Mouse (Mus musculus) cerebellum, postnatal 10 days (tissue): ENCODE measurements at regions not wholly inside any gene's neighbourhood (a gene's known extent, or its start where the extent isn't known, plus 50 kb on each side); places are given as distances from the start of the nearest gene placed in this dataset.

Source experiments
- DNase-seq, 2 experiments: peaks; one replicate each; pipeline ENCODE4 v3.0.0; 2021; ENCODE audit warnings: mixed read lengths in 2 of 2

DNA sequence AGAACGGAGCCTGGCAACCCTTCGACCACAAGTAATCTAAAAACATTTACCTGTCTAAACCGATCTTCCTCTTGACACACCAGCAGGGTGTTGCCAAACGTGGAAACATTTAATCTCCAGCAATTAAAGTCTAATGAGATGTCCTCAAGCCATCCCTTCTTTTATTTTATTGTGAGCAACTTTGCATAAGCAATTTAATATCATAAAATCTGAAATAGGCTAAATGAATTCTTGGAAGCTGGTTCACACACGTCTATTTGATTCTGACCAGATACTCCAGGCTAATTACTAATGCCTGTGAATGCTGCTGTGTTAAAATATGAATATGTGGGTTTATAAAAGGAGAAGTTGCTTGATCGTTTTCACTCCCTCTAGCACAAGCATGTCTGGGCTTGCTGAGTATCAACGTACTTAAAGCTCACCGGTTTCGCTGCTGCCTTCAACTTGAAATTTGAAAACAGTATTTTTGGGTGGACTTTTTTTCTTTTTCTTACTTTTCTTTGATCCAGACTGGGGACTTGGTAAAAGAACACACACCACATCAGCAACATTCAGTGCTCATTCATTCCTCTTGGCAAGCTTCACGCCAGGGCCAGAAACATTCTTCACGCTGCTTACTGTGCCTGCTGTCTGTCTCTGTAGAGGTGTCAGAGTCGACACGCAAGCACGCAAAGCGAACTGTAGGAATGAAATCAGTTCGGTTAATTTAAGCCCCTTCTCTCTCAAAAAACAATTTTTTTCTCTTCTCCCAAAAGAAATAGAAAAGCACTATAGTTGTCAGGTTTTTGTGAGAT lies 194.4 kb downstream of the Npr3 start:
- DNase-seq, result peak; percentile 4 to 10

DNA sequence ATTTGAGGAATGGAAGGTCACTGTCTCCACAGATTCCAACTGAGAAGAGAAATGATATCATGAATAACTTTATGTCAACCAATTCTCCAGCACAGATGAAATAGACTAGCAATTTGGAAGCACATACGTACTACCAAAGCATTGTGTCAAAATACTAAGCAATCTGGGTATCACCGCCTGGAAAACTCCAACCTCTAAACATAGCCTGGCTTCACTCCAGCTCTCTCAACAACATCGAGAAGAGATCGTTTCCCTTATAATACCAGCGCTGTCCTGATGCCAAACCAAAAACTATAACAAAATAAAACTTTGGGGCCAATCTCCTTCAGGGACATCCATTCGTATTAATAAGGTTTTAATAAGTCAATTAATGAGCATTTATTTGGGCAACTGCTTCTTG lies 205.8 kb downstream of the Npr3 start:
- DNase-seq, result peak in 1 of 2 experiments; percentile 5

DNA sequence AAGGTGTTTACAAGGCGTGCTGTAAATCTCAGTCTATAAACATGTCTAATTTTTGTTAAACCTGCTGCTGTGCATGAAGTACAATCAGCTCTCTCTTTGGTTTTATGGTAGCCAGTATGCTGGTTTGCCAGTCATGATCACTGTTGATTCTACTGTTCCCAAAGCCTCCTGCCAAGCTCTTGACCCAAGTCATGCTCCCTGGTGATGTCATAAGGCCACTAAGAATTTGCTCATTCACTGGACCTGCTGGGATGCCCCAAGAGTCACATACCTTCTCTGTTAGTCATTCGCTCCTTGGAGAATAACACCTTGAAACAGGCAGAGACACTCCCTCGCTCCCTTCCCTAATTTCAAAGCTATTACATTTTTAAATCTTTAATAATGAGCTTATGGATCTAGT lies 207.2 kb downstream of the Npr3 start:
- no peak for DNase-seq

DNA sequence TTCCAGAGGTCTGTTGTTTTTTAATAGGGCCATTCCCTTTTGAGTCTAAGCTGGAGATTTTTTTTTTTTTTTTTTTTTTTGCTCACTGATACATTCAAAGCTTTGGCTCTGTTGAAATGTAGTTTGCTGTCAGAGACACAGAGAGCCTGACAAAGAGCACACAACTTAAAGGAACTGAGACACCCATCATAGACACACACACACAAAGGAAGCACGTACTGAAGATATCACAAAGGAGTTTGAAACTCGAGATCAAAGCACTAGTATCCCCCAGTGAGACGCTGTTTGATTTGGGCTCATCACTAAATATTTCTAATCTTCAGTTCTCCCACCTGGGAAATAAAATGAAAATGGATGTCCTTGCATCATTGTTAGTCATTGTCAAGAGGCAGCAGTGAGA lies 210.0 kb downstream of the Npr3 start:
- no peak for DNase-seq

DNA sequence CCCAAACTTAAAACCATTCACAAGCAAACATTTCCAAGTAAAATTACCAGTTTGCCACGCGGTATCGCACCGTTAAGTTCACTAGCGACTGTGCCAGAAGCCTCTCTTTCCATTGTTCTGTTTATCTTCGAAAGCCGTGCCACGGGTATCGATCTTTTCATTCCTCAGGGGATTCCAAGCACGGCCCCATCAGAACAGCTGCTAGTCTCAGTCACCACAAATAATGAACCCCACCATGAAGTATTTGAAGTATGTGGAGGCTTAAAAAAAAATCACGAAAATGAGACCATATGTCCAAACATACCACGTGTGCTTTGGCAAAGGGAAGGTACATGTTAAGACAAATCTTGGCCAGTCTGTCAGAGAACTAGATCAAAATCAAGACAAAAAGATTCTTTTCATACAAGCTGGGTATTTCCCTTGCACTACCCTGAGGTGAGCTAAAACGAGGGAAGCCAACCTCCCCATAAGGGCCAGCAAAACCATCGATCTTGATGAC lies 213.3 kb downstream of the Npr3 start:
- no peak for DNase-seq

DNA sequence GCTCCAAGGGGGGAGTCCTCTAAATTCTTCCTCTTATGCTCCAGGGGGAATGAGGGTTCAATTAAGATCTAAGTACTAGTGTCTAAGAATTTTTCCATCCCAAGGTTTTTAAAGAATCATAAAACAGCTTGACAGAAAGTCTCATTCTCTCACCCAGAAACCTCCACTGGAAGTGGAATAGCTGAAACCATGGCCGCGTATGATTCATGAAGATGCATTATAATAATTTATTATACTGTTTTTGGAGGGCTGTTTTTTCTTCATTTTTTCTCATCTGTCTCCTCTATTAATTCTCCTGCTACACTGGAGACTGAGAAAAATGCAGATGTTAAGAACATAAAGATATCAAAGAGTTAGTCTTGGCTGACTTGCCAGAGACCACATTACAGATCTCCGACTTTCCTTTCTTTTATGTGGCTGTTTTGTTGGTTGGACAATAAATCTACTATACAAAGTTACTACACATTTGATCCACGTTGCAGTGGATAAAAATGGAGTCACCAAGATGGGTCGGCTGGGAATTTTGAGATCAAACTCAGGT lies 242.2 kb downstream of the Npr3 start:
- DNase-seq, result no peak

DNA sequence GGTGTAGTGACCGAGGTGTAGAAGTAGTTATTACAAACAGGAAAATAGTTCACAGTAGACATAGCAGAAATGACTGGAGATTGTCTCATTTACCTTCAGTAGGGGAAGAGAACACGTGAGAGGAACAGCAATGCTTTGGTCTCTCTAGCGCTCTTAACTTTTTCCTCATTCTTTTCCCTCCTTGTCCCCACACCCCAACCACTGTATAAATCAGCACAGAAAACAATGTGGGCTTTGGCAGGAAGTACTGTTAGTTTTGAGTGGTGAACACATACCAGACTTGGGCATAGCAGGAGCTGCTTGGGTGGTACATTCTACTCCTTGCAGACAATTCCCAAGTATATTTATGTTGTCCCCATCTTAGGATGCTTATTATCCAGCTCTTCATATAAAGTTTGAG lies 251.9 kb downstream of the Npr3 start:
- DNase-seq, result no peak

DNA sequence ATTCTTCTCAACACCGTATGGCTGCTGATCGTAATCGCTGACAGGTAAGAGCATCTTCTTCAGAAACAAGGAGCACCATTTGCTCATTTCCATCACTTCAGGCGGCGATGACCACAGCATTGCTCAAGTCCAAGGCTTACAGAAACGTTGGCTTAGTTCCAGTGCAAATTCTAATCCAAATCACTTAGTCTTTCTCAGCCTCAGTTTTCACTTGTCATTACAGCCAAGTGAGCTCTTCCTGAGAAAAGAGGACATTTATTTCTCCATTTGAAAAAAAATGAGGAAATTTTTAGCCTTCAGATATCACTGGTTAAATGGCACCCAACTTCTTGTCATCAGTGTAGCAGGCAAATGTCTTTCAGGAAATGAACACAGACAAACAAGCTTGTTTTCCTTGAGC lies 246.8 kb upstream of the Tars start:
- DNase-seq, result no peak

DNA sequence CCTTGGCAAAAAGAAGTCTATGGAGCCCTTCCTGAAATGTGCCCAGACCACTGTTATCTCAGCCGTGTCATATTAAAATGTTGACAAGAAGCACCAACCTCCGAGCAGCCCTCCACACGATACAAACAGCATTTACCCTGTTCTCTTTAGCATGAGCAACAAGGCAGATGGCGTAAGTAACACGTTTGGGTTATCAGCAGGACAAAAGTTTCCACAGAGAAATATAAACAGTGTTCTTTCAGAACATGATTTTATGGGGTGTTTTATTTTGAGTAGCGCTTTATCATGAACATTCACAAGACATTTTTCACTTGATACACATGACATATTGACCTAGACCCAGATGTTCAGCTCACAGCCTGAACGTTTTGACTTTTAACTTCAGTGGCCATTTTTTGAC lies 245.3 kb upstream of the Tars start:
- DNase-seq, result no peak

DNA sequence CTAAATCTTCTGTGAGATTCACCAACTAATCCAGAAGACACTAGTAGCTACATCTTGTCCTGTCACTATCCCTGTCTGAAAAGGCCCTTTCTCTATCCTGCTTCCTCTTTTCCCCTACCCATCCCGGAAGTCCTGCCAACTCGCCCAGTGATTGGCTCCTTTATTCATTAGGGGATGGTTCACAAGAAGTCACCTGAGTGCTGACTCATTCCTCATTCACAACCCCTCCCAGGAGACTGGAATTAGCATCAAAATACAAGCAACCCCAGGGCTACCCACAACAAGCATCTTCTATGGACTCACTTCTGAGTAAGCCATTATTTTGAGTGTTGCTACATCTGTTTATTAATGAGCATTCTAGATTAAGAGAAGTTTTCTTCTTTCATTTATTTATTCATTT lies 231.2 kb upstream of the Tars start:
- DNase-seq, result no peak

DNA sequence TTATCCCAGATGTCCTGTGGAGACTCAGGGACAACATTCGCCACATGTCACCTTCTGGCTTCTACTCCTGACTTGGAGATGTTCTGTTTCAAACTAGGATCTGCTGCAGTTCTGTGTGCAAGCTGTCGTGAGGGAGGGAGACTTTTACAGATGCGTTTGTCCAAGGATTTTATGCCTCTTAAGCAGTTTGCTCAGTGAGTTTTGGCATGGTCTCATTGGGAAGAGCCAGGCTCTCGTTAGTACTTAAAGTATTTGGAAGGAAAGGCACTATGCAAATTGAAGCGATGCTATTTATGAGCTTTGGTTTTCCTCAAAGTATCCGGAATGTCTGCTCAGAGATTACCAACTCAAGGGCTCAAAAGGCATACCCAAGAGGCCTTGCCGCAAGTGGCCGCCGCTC lies 227.0 kb upstream of the Tars start:
- DNase-seq, result peak; percentile 9

DNA sequence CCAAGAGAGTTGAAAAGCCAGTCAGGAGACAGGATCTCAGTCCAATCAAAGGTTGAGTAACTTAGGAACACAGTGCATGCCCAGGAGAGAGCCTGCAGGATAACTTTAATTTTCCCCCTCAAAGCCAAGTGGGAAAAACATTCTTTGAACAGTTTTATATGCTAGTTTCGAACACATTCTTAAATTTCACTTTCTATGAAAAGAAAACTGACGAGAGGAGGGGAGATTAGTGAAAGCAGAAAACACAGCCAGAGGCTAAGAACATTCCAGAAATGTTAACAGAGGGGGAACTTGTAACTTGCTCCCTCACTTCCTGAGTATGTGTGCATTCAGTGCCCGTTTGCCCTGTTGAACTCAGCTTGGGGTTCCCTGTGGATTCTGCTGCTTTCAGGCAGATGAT lies 213.0 kb upstream of the Tars start:
- no peak for DNase-seq

DNA sequence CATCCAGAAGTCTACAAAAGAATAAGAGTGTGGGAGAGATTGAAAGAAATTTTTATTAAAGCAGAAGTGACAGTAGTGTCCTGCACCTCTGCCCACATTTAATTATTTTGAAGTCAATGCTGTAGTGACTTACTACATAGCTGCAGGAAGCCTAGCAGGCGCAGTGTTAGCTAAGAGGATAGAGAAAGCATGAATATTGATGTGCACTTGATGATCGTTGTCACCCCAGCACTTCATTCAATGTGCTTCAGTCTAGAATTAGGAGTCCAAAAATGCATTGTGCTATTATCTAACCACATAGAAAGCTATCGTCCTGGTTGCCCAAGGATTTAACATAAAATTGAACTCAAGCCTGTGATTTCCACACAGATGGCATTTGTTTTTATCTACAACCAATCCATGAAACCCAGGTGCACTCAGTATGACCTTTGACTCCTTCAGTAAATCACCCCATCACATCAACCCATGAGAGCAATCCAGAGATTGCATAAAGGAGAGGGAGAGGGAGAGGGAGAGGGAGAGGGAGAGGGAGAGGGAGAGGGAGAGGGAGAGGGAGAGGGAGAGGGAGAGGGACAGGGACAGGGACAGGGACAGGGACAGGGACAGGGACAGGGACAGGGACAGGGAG lies 210.7 kb upstream of the Tars start:
- no peak for DNase-seq

DNA sequence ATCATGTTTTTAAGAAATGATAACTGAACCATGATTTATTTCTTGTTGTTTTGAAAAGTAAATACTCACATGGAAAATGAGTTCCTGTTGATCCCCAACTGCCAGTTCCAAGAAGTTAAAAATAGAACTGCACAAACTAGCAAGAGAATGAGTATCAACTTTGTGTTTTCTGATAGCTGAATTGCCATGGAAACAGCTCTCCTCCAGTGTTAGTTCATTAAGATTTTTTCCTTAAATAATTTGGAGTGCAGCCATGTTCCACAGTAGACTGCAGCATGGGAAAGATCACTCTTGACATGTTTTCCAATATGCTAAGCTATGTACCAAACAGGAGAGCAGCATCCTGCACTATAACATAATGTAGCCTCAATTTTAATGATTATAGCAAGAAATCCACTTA lies 208.0 kb upstream of the Tars start:
- no peak for DNase-seq

DNA sequence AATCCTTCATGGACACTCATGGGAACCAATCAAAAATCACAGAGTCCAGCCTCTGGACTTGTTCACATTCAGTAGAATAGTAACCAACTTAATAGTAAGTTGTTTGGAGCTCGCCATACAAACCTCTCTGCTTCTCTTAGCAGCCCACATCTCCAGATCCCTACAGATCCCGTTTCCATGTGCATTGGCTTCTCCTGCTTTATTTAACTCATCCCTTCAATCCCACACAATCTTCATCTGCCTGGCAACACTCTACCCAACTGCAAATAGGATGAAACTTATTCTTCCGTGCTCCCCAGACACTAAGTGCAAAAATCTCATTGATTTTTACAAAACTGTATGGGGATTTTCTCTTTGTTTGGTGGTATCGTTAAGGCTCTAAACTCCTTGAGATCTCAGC lies 206.2 kb upstream of the Tars start:
- no peak for DNase-seq

DNA sequence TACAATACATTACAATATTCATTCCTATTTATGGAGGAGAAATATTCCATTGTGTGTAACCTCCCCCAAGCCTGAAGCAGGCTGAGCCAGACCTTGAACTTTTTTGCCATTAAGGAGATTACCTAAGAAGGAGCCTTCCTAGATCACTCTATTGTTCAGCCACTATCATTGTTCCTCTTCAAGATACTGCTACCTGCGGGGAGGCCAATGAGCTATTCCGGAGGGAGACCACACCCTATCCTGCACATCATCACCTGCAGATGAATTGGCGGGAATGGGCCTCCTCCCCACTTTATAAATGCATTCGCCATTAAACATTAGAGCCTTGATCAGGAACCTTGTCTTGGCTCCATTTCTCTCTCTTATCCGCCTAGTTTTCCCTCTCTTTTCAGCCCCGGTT lies 197.6 kb upstream of the Tars start:
- DNase-seq, result no peak

DNA sequence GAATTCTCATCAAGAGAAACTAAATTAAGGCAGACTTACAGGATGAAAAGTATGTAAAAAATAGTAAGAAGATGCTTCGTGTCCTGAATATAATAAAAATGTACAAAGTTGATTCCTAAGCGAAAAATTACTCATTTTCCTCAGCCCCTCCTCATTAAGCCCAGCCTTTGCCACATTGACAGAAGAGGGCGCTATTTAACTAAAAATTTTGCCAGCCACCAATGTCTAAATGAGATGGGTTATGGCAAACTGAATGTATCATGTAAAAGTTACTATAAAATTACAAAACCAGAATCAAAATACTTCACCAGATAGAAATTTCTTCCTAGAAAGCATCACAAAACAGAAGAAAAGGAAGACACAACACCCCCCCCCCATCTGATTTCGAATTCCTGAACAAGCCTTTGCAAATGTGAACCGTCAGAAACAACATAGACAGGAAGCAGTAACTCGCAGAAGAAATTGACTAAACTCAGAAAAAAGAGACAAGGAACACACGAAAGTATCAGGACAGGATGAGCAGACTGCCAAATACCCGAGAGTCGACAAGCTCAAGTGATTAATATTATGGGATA lies 191.2 kb upstream of the Tars start:
- DNase-seq, result peak; percentile 46 to 59

DNA sequence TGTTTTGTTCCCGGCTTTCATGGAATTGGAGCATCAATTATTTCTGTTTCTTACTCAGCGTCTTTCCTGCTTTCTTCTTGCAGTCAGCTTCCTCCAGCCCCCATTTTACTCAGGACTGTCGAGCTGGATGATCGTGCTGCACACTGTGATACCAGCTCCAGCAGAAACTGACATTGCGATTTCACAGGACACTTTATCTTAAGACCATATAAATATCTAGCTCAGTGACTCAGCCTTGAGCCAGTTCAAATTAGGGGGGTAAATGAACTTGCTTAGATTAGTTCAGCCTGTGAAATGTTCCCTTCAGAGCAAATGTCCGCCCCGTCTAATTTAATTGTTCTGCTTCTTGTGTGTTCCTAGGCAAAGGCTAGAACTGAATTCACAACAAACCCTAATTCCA lies 190.3 kb upstream of the Tars start:
- DNase-seq, result no peak

DNA sequence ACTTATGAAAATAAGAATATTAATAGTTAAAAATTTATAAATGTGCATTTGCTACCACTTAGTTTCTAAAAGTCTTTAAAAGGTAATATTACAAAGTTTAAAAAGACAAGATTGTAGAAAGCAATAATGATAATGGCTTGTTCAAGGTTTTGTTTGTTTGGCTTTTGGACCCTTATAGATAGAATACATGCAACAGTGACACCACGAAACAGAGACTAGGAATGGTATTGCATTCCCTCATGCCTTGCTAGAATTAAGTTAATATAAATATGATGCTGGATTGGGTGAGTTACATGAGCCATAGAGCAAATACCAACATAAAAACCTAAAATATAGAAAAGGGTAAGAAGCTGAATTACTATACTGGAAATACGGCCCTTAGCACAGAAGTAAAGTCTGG lies 186.9 kb upstream of the Tars start:
- no peak for DNase-seq

DNA sequence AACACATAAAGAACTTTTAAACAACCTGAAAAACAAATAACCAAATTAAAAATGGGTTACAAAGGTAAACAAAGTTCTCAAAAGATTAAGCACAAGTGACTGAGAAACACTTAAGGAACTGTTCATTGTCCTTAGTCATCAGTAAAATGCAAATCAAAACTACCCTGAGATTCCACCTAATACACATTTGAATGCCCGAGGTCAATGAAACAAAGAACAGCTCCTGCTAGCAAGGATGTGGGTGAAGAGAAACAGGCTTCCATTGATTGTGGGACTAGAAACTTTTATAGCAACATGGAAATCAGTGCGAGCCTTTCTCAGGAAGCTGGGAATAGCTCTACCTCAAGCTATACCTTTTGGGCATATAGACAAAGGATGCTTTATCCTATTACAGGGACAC lies 184.7 kb upstream of the Tars start:
- DNase-seq, result no peak

DNA sequence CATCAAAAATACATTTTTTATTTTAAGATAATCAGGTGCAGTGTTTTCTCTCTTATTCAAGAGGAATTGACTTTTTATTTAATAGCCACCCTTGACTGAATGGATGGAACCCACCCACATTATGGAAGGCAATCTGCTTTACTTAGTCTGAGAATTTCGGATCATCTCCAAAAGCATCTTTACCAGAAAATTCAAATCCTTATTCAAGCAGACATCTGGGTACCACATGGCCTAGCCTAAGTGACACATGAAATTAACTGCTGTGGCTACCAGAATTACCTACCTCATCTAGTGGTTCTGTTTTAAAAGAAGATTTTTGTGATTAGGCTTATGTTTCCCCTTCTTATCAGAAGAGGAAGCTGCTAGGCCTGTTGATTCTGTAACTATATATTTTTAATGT lies 178.9 kb upstream of the Tars start:
- DNase-seq, result no peak

DNA sequence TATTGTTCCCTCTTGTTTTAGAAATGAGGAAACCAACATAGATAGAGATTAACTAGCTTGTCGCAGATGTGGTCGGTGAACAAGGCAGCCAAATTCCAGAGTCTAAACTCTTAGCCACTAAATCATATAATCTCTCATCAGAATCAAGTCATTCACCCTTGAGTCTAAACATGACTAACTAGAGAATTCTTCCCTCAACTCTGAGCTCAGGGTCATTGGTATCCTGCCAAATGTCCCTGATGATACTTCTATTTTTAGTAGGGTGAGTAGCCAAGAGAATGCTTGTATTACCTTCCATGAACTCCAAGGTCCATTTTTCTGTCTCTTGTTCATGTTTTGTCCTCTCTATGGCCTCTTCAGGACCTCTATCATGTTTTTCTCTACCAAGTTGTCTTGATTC lies 174.9 kb upstream of the Tars start:
- no peak for DNase-seq

DNA sequence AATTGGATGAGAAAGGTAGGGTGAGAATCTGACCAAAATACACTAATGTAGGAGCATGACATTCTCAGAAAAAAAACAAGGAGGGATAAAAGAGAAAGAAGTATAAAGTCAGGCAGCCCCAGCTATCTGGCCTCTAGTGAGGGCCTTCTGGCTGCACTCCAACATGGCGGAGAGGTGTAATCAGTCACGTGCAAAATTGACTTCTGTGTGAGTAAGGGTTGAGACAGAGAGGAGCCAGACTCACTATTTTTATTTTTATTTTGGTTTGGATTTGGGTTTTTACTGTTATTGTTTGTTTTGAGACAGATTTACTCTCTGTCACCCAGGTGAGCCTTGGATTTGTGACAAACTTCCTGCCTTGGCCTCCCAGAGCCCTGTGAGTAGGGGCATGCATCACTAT lies 174.0 kb upstream of the Tars start:
- peak; percentile 35 to 58 for DNase-seq

DNA sequence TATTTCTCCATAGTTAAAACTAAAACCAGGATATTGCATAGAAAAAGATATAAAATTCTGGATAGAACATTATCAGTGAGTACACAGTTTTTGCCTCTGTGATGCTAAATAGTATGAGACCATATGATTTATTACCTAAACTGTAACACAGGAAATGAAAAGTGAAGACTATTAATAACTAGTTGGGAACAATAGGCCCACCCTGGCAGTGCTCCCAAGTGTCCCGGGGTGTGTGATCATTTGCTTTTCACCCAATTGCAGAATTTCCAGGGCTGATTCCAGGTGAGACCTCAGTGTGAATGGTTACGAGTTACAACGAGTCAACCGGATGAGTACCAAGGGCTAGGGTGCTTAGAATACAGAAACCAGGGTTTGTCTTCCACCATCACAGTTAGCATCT lies 172.6 kb upstream of the Tars start:
- no peak for DNase-seq
